In genomic region chr12:100999061-100999954, GRCm38 (mm10) we compare ENCODE assay signal across 14 mouse cellular contexts. TPM values are rescaled to one million over a fixed set of nuclear protein-coding genes. Genes with fewer than 3 reads are reported as not detected.
DNase-seq lines count a peak whose midpoint lies in the region; ATAC-seq and TF ChIP-seq lines count a peak whose summit lies in the region.
"Had no signal": no experiment of that assay in that cellular context is flagged by ENCODE, and none has a peak within 500 bp of the region (broad histone marks: within the 10 kb centered on the region; RNA-seq: fewer than 3 reads in every experiment).

No protein-coding gene starts in this region.

- H3K4me2 ChIP-seq in intestine, embryonic 15.5 days (replicated peaks): no peak overlapping the region
- no peak overlapping the region for H3K4me2 ChIP-seq in intestine, postnatal 0 days (replicated peaks; ENCODE audit: low read depth)
- peak overlapping the region; percentile 19; the same call in 1 of the 2 replicates for H3K4me2 ChIP-seq in liver, embryonic 16.5 days (ENCODE audit: low read depth, low read length)
- H3K4me2 ChIP-seq: forebrain, embryonic 15.5 days; limb, embryonic 12.5 days had no signal

- no peaks in the 10 kb centered on the region for H3K27me3 ChIP-seq in intestine, embryonic 15.5 days (replicated peaks)
- no peaks in the 10 kb centered on the region for H3K27me3 ChIP-seq in intestine, postnatal 0 days (replicated peaks; ENCODE audit: control insufficient read depth, insufficient read depth, low read length)
- no peaks in the 10 kb centered on the region for H3K27me3 ChIP-seq in C2C12 (ENCODE audit: control insufficient read depth, insufficient read depth, insufficient read length)
- peaks cover 49% of the 10 kb centered on the region for H3K27me3 ChIP-seq in embryonic facial prominence, embryonic 10.5 days (replicated peaks; ENCODE audit: low read depth, poor library complexity, severe bottlenecking)
- no peaks in the 10 kb centered on the region for H3K27me3 ChIP-seq in liver, embryonic 16.5 days (ENCODE audit: control insufficient read depth, insufficient read depth, low read depth, low read length)
- H3K27me3 ChIP-seq: forebrain, embryonic 15.5 days had no signal

- WGBS in intestine, embryonic 15.5 days: 54% methylated on average over 7 of the region's 7 CpGs
- 46% methylated on average over 7 of the region's 7 CpGs for WGBS in intestine, postnatal 0 days
- 42% methylated on average over 7 of the region's 7 CpGs for WGBS in embryonic facial prominence, embryonic 10.5 days
- WGBS in liver, embryonic 16.5 days (ENCODE audit: insufficient replicate concordance): 38% methylated on average over 7 of the region's 7 CpGs

- ATAC-seq in intestine, embryonic 15.5 days: no peak
- no peak for ATAC-seq in intestine, postnatal 0 days
- peak; percentile 82 for ATAC-seq in liver, embryonic 16.5 days (ENCODE audit: low read depth)
- ATAC-seq: forebrain, embryonic 15.5 days had no signal

- H3K9ac ChIP-seq in intestine, embryonic 15.5 days: no peak overlapping the region
- no peak overlapping the region for H3K9ac ChIP-seq in intestine, postnatal 0 days (ENCODE audit: low read depth, low read length)
- peak overlapping the region; percentile 21; the same call in 1 of the 2 replicates for H3K9ac ChIP-seq in liver, embryonic 16.5 days (ENCODE audit: low read depth, low read length)
- H3K9ac ChIP-seq: forebrain, embryonic 15.5 days; limb, embryonic 12.5 days had no signal

- peaks cover 5% of the 10 kb centered on the region for H3K79me3 ChIP-seq in C2C12 (ENCODE audit: low read depth)

- no peak overlapping the region for H3ac ChIP-seq in C2C12 (ENCODE audit: control insufficient read depth, insufficient read length, low read depth)

- H3K4me1 ChIP-seq in intestine, embryonic 15.5 days (replicated peaks): peaks cover 57% of the 10 kb centered on the region
- H3K4me1 ChIP-seq in intestine, postnatal 0 days (replicated peaks; ENCODE audit: control insufficient read depth, insufficient read depth, low read length): peaks cover 23% of the 10 kb centered on the region
- peaks cover 99% of the 10 kb centered on the region for H3K4me1 ChIP-seq in embryonic facial prominence, embryonic 10.5 days
- peaks cover 62% of the 10 kb centered on the region for H3K4me1 ChIP-seq in liver, embryonic 16.5 days (ENCODE audit: control insufficient read depth, low read depth, low read length)

- no peak overlapping the region for H3K4me3 ChIP-seq in intestine, embryonic 15.5 days (replicated peaks)
- H3K4me3 ChIP-seq in intestine, postnatal 0 days (ENCODE audit: low read depth, low read length): no peak overlapping the region
- no peak overlapping the region for H3K4me3 ChIP-seq in C2C12 (ENCODE audit: insufficient read depth, poor library complexity, severe bottlenecking)
- H3K4me3 ChIP-seq in embryonic facial prominence, embryonic 10.5 days: no peak overlapping the region
- 0 out of 2 replicates have a peak overlapping the region, but pooled peaks have one; percentile 1 for H3K4me3 ChIP-seq in liver, embryonic 16.5 days (ENCODE audit: low read depth, low read length)
- H3K4me3 ChIP-seq in layer of hippocampus, adult 2 months: no peak overlapping the region
- H3K4me3 ChIP-seq: forebrain, embryonic 15.5 days; limb, embryonic 12.5 days had no signal

- H3K79me2 ChIP-seq in C2C12 (ENCODE audit: control insufficient read depth, insufficient read depth): peaks cover 33% of the 10 kb centered on the region

- H3K9me3 ChIP-seq in intestine, embryonic 15.5 days: no peaks in the 10 kb centered on the region
- H3K9me3 ChIP-seq in intestine, postnatal 0 days (ENCODE audit: control insufficient read depth): no peaks in the 10 kb centered on the region
- no peaks in the 10 kb centered on the region for H3K9me3 ChIP-seq in embryonic facial prominence, embryonic 10.5 days
- H3K9me3 ChIP-seq in liver, embryonic 16.5 days (replicated peaks; ENCODE audit: control insufficient read depth, low read length): no peaks in the 10 kb centered on the region
- H3K9me3 ChIP-seq: forebrain, embryonic 15.5 days; limb, embryonic 12.5 days had no signal

- H3K36me3 ChIP-seq in intestine, embryonic 15.5 days: no peaks in the 10 kb centered on the region
- H3K36me3 ChIP-seq in intestine, postnatal 0 days (ENCODE audit: control insufficient read depth, insufficient read depth): no peaks in the 10 kb centered on the region
- no peaks in the 10 kb centered on the region for H3K36me3 ChIP-seq in C2C12 (ENCODE audit: control insufficient read depth, insufficient read depth)
- H3K36me3 ChIP-seq in embryonic facial prominence, embryonic 10.5 days (replicated peaks): no peaks in the 10 kb centered on the region
- no peaks in the 10 kb centered on the region for H3K36me3 ChIP-seq in liver, embryonic 16.5 days (ENCODE audit: control insufficient read depth, insufficient read depth)
- H3K36me3 ChIP-seq: forebrain, embryonic 15.5 days; limb, embryonic 12.5 days had no signal

- H3K27ac ChIP-seq in intestine, embryonic 15.5 days: peak overlapping the region; percentile 66
- no peak overlapping the region for H3K27ac ChIP-seq in intestine, postnatal 0 days (ENCODE audit: low read depth, low read length)
- H3K27ac ChIP-seq in embryonic facial prominence, embryonic 10.5 days (replicated peaks): peak overlapping the region; percentile 52; the same call in 1 of the 2 replicates
- peak overlapping the region; percentile 82 for H3K27ac ChIP-seq in liver, embryonic 16.5 days (ENCODE audit: low read length)
- no peak overlapping the region for H3K27ac ChIP-seq in layer of hippocampus, adult 2 months
- H3K27ac ChIP-seq: forebrain, embryonic 15.5 days; kidney, postnatal 0 days; limb, embryonic 12.5 days had no signal

- no peak for TF ChIP-seq CTCF in intestine, postnatal 0 days (IDR thresholded peaks at IDR 0.05; ENCODE audit: low read depth)
- TF ChIP-seq CTCF in C2C12 (IDR thresholded peaks at IDR 0.05; ENCODE audit: control insufficient read depth, insufficient read depth, insufficient read length): no peak
- TF ChIP-seq CTCF in layer of hippocampus, adult 2 months (conservative IDR thresholded peaks at IDR 0.05): no peak

- no peak for DNase-seq in embryonic facial prominence, embryonic 10.5 days (ENCODE audit: low spot score)
- no peak for DNase-seq in layer of hippocampus, adult 2 months (ENCODE audit: low spot score in 2 of 2)
- DNase-seq in cerebellum, adult 11-12 months: no peak
- DNase-seq: adrenal gland, postnatal 10 days; embryo, embryonic 11 days; heart, postnatal 14 days; lung, postnatal 4 days had no signal

TF ChIP-seq in C2C12, 6 proteins besides CTCF, POLR2A, EP300 and RAD21:
- TF ChIP-seq FOSL1 (IDR thresholded peaks at IDR 0.05; ENCODE audit: insufficient read depth, low read length, poor library complexity, severe bottlenecking) (no peak), MYOD1 (IDR thresholded peaks at IDR 0.05; ENCODE audit: control insufficient read depth, insufficient read length, low read depth) (peak; percentile 98)

RNA-seq across cellular contexts. Expression of gene Ccdc88c, which starts 29.5 kb away (rescaled TPM):
- 13.6 and 14.9 TPM in 2 replicates for polyA plus RNA-seq in intestine, embryonic 15.5 days (2015; fragmentation: Nextera tagmentation; extraction: Ambion mirVana)
- polyA plus RNA-seq in intestine, postnatal 0 days (2015; fragmentation: Nextera tagmentation; extraction: Ambion mirVana): 11.7 and 14.4 TPM in 2 replicates
- 6.1 TPM for polyA plus RNA-seq in C2C12 (2012; fragmentation: generic; extraction: Trizol)
- polyA plus RNA-seq in embryonic facial prominence, embryonic 10.5 days (2016; fragmentation: Nextera tagmentation; extraction: Ambion mirVana): 10.8 and 12.5 TPM in 2 replicates
- 5.9 and 6.1 TPM in 2 replicates for polyA plus RNA-seq in liver, embryonic 16.5 days (2015; fragmentation: Nextera tagmentation; extraction: Ambion mirVana)
- 10 to 100 TPM; 24.3 to 33.7 TPM for total RNA-seq in layer of hippocampus, adult 2 months (2021)

Comparison
In these comparisons a context has a peak if more than half of its experiments do, and no peak if none do; other contexts are left out.
1. H3K27ac ChIP-seq: peak in intestine, embryonic 15.5 days (single experiment), embryonic facial prominence, embryonic 10.5 days (single experiment) and liver, embryonic 16.5 days (single experiment); none in intestine, postnatal 0 days (single experiment) and layer of hippocampus, adult 2 months (single experiment).